Mouse (Mus musculus): Measurements from ENCODE around the gene Setdb2. TPM values are rescaled to one million over a fixed set of nuclear protein-coding genes. Genes with fewer than 3 reads are reported as not detected.

The Setdb2 gene
- polyA plus RNA-seq, 1 experiment: 14.1 TPM

DNA sequence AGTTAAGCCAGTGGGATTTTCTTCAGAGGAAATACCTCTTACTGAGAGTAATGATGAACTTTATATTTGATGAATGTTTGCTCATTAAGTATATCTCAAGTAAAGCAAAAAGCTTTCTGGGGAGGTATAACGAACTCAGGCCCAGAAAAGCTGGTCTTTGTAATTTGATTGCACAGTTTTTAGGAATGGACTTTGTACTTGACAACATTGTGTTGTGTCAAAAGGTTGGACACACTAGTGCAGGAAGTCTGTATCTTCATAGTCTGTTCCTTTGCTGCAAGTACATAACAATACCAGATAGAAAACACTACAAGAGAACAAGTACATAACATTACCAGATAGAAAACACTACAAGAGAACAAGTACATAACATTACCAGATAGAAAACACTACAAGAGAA, 4.7 kb upstream of the Setdb2 start:
- no peak for TF ChIP-seq CTCF (IDR thresholded peaks at IDR 0.05; ENCODE audit: extremely low read depth, insufficient read depth, insufficient read length, insufficient replicate concordance)
- TF ChIP-seq POLR2A (IDR thresholded peaks at IDR 0.05; ENCODE audit: low read depth, low read length): no peak
- H3K4me3 ChIP-seq (ENCODE audit: extremely low read depth, insufficient read depth, insufficient read length): no peak overlapping the region
- no peaks in the 10 kb centered on the region for H3K27me3 ChIP-seq (ENCODE audit: control insufficient read depth, insufficient read depth, low read length)
- no peaks in the 10 kb centered on the region for H3K36me3 ChIP-seq (ENCODE audit: control insufficient read depth, insufficient read depth, low read length)
- H3K27ac ChIP-seq (ENCODE audit: insufficient read depth, low read length): no peak overlapping the region
- DNase-seq (ENCODE audit: low read depth in 1 of 2, low spot score in 2 of 2): no peak
- H3K4me1 ChIP-seq (ENCODE audit: control insufficient read depth, insufficient read depth, insufficient read length): no peaks in the 10 kb centered on the region
- WGBS: 92% methylated on average over 1 of the region's 1 CpGs

GRCm38 (mm10) chr14:59441472-59441805, 755 bp upstream of the Setdb2 start:
- Histone ChIP-seq H3K27ac (ENCODE audit: insufficient read depth, low read length) (peak overlapping the region; percentile 96), H3K4me1 (ENCODE audit: control insufficient read depth, insufficient read depth, insufficient read length) (peaks cover 5% of the 10 kb centered on the region; the same call in 1 of the 2 replicates), H3K4me3 (ENCODE audit: extremely low read depth, insufficient read depth, insufficient read length) (peak overlapping the region; percentile 97), H3K36me3 (ENCODE audit: control insufficient read depth, insufficient read depth, low read length) (peaks cover 2% of the 10 kb centered on the region; the same call in 1 of the 2 replicates), H3K27me3 (ENCODE audit: control insufficient read depth, insufficient read depth, low read length) (no peaks in the 10 kb centered on the region)
- TF ChIP-seq POLR2A (IDR thresholded peaks at IDR 0.05; ENCODE audit: low read depth, low read length) (no peak), CTCF (IDR thresholded peaks at IDR 0.05; ENCODE audit: extremely low read depth, insufficient read depth, insufficient read length, insufficient replicate concordance) (no peak)
- under 1% methylated on average over 6 of the region's 6 CpGs for WGBS
- peak in 1 of 2 experiments; percentile 12 for DNase-seq (ENCODE audit: low read depth in 1 of 2, low spot score in 2 of 2)

GRCm38 (mm10) chr14:59440039-59440438, 645 bp downstream of the Setdb2 start:
- WGBS: 2% methylated on average over 7 of the region's 7 CpGs
- Histone ChIP-seq H3K4me3 (ENCODE audit: extremely low read depth, insufficient read depth, insufficient read length) (peak overlapping the region; percentile 97), H3K27ac (ENCODE audit: insufficient read depth, low read length) (peak overlapping the region; percentile 96; the same call in 1 of the 2 replicates), H3K4me1 (ENCODE audit: control insufficient read depth, insufficient read depth, insufficient read length) (peaks cover 5% of the 10 kb centered on the region; the same call in 1 of the 2 replicates), H3K27me3 (ENCODE audit: control insufficient read depth, insufficient read depth, low read length) (no peaks in the 10 kb centered on the region), H3K36me3 (ENCODE audit: control insufficient read depth, insufficient read depth, low read length) (peaks cover 2% of the 10 kb centered on the region)
- no peak for DNase-seq (ENCODE audit: low read depth in 1 of 2, low spot score in 2 of 2)
- TF ChIP-seq CTCF (IDR thresholded peaks at IDR 0.05; ENCODE audit: extremely low read depth, insufficient read depth, insufficient read length, insufficient replicate concordance): no peak
- no peak for TF ChIP-seq POLR2A (IDR thresholded peaks at IDR 0.05; ENCODE audit: low read depth, low read length)

DNA sequence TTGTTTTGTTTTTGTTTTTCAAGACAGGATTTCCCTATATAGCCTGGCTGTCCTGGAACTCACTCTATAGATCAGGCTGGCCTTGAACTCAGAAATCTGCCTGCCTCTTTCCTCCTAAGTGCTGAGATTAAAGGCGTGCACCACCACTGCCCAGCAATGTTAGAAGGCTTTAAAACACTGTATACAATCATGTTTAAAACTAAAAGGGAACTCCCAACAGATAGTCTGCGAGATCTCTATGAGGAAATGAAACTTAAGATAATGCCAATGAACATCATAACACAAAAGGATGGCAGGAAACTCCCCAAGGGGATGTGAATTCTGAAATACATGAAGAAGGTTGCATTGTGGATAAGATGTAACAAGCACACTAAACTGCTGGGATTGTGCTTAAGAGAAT, 2.2 kb downstream of the Setdb2 start:
- H3K27me3 ChIP-seq (ENCODE audit: control insufficient read depth, insufficient read depth, low read length): no peaks in the 10 kb centered on the region
- WGBS: 21% methylated on average over 2 of the region's 2 CpGs
- H3K36me3 ChIP-seq (ENCODE audit: control insufficient read depth, insufficient read depth, low read length): peaks cover 2% of the 10 kb centered on the region
- H3K27ac ChIP-seq (ENCODE audit: insufficient read depth, low read length): no peak overlapping the region
- H3K4me1 ChIP-seq (ENCODE audit: control insufficient read depth, insufficient read depth, insufficient read length): peaks cover 5% of the 10 kb centered on the region; the same call in 1 of the 2 replicates
- H3K4me3 ChIP-seq (ENCODE audit: extremely low read depth, insufficient read depth, insufficient read length): no peak overlapping the region
- TF ChIP-seq CTCF (IDR thresholded peaks at IDR 0.05; ENCODE audit: extremely low read depth, insufficient read depth, insufficient read length, insufficient replicate concordance): no peak
- no peak for TF ChIP-seq POLR2A (IDR thresholded peaks at IDR 0.05; ENCODE audit: low read depth, low read length)
- peak in 1 of 2 experiments; percentile 48 for DNase-seq (ENCODE audit: low read depth in 1 of 2, low spot score in 2 of 2)

GRCm38 (mm10) chr14:59437398-59437797, 3.3 kb downstream of the Setdb2 start:
- no peak for TF ChIP-seq POLR2A (IDR thresholded peaks at IDR 0.05; ENCODE audit: low read depth, low read length)
- TF ChIP-seq CTCF (IDR thresholded peaks at IDR 0.05; ENCODE audit: extremely low read depth, insufficient read depth, insufficient read length, insufficient replicate concordance): no peak
- H3K27ac ChIP-seq (ENCODE audit: insufficient read depth, low read length): no peak overlapping the region
- H3K4me1 ChIP-seq (ENCODE audit: control insufficient read depth, insufficient read depth, insufficient read length): peaks cover 5% of the 10 kb centered on the region; the same call in 1 of the 2 replicates
- H3K4me3 ChIP-seq (ENCODE audit: extremely low read depth, insufficient read depth, insufficient read length): no peak overlapping the region
- H3K27me3 ChIP-seq (ENCODE audit: control insufficient read depth, insufficient read depth, low read length): no peaks in the 10 kb centered on the region
- 89% methylated on average over 3 of the region's 3 CpGs for WGBS
- DNase-seq (ENCODE audit: low read depth in 1 of 2, low spot score in 2 of 2): no peak
- peaks cover 2% of the 10 kb centered on the region for H3K36me3 ChIP-seq (ENCODE audit: control insufficient read depth, insufficient read depth, low read length)

GRCm38 (mm10) chr14:59435206-59435605, 5.5 kb downstream of the Setdb2 start:
- peaks cover 5% of the 10 kb centered on the region; the same call in 1 of the 2 replicates for H3K4me1 ChIP-seq (ENCODE audit: control insufficient read depth, insufficient read depth, insufficient read length)
- H3K27ac ChIP-seq (ENCODE audit: insufficient read depth, low read length): no peak overlapping the region
- TF ChIP-seq POLR2A (IDR thresholded peaks at IDR 0.05; ENCODE audit: low read depth, low read length) (no peak), CTCF (IDR thresholded peaks at IDR 0.05; ENCODE audit: extremely low read depth, insufficient read depth, insufficient read length, insufficient replicate concordance) (no peak)
- H3K4me3 ChIP-seq (ENCODE audit: extremely low read depth, insufficient read depth, insufficient read length): no peak overlapping the region
- H3K36me3 ChIP-seq (ENCODE audit: control insufficient read depth, insufficient read depth, low read length): peaks cover 3% of the 10 kb centered on the region
- H3K27me3 ChIP-seq (ENCODE audit: control insufficient read depth, insufficient read depth, low read length): no peaks in the 10 kb centered on the region
- DNase-seq (ENCODE audit: low read depth in 1 of 2, low spot score in 2 of 2): no peak

DNA sequence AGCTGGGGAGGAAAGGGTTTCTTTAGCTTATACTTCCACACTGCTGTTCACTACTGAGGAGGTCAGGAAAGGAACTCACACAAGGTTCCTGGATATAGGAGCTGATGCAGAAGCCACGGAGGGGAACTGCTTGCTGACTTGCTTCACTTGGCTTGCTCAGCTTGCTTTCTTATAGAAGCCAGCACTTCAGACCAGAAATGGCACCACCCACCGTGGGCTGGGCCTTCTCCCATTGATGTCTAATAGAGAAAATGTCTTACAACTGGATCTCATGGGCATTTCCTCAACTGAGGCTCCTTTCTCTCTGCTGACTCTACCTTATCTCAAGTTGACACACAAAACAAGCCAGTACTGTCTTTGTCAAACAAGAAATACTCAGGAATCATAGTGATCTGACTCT, 6.8 kb downstream of the Setdb2 start:
- WGBS: 52% methylated on average over 2 of the region's 2 CpGs
- TF ChIP-seq CTCF (IDR thresholded peaks at IDR 0.05; ENCODE audit: extremely low read depth, insufficient read depth, insufficient read length, insufficient replicate concordance): no peak
- TF ChIP-seq POLR2A (IDR thresholded peaks at IDR 0.05; ENCODE audit: low read depth, low read length): no peak
- Histone ChIP-seq H3K4me1 (ENCODE audit: control insufficient read depth, insufficient read depth, insufficient read length) (no peaks in the 10 kb centered on the region), H3K27me3 (ENCODE audit: control insufficient read depth, insufficient read depth, low read length) (no peaks in the 10 kb centered on the region), H3K27ac (ENCODE audit: insufficient read depth, low read length) (no peak overlapping the region), H3K4me3 (ENCODE audit: extremely low read depth, insufficient read depth, insufficient read length) (no peak overlapping the region), H3K36me3 (ENCODE audit: control insufficient read depth, insufficient read depth, low read length) (peaks cover 5% of the 10 kb centered on the region)
- DNase-seq (ENCODE audit: low read depth in 1 of 2, low spot score in 2 of 2): no peak
